Comparison of ENCODE assay signal across 19 mouse cellular contexts in the genomic region with DNA sequence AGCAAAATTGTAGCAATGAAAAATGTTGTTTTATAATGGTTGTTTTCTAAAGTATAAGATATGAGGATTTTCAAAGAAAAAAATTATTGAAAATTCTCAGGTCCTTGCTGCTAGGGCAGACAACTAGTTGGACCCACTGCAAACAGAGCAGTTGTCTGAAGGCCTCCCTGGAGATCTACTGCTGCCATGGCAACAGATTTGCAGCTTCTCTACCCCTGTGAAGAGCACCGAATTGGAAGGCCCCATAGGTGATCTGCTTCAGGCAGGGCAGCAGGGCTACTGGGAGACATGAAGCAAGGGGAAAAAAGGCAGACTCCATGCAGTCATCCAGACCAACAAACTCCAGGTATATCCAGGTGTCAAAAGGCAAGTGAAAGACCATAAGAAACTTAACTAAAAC.
DNase-seq lines count a peak whose midpoint lies in the region; ATAC-seq lines count a peak whose summit lies in the region.
"Had no signal": no experiment of that assay in that cellular context is flagged by ENCODE, and none has a peak within 500 bp of the region (broad histone marks: within the 10 kb centered on the region; RNA-seq: fewer than 3 reads in every experiment).

No protein-coding gene starts in this region.

- H3K4me3 ChIP-seq in forebrain, embryonic 11.5 days (ENCODE audit: low read depth, low read length): no peak overlapping the region
- H3K4me3 ChIP-seq in forebrain, embryonic 10.5 days: no peak overlapping the region
- no peak overlapping the region for H3K4me3 ChIP-seq in hindbrain, embryonic 11.5 days (ENCODE audit: low read depth, low read length)
- no peak overlapping the region for H3K4me3 ChIP-seq in midbrain, embryonic 15.5 days
- H3K4me3 ChIP-seq: intestine, embryonic 15.5 days; kidney, embryonic 15.5 days; liver, embryonic 12.5 days had no signal

- ATAC-seq in forebrain, embryonic 11.5 days (replicated peaks; ENCODE audit: low FRiP score): 0 out of 2 replicates have a peak, but pooled peaks have one; percentile 18
- 0 out of 2 replicates have a peak, but pooled peaks have one; percentile 61 for ATAC-seq in hindbrain, embryonic 11.5 days (ENCODE audit: low FRiP score)
- ATAC-seq in midbrain, embryonic 15.5 days (replicated peaks): 0 out of 2 replicates have a peak, but pooled peaks have one; percentile 63
- ATAC-seq: activated CD4-positive, CD25-positive, alpha-beta regulatory T cell, adult 4 months; intestine, embryonic 15.5 days; liver, embryonic 12.5 days had no signal

- H3K36me3 ChIP-seq in forebrain, embryonic 11.5 days (ENCODE audit: control insufficient read depth, insufficient read depth, low read length): no peaks in the 10 kb centered on the region
- no peaks in the 10 kb centered on the region for H3K36me3 ChIP-seq in forebrain, embryonic 10.5 days (replicated peaks)
- no peaks in the 10 kb centered on the region for H3K36me3 ChIP-seq in hindbrain, embryonic 11.5 days (ENCODE audit: control insufficient read depth, insufficient read depth, low read length)
- H3K36me3 ChIP-seq in midbrain, embryonic 15.5 days (replicated peaks): no peaks in the 10 kb centered on the region
- H3K36me3 ChIP-seq: intestine, embryonic 15.5 days; kidney, embryonic 15.5 days; liver, embryonic 12.5 days had no signal

- H3K9ac ChIP-seq in forebrain, embryonic 11.5 days (ENCODE audit: low read length): no peak overlapping the region
- no peak overlapping the region for H3K9ac ChIP-seq in hindbrain, embryonic 11.5 days (ENCODE audit: low read depth, low read length)
- H3K9ac ChIP-seq in midbrain, embryonic 15.5 days: no peak overlapping the region
- H3K9ac ChIP-seq: intestine, embryonic 15.5 days; kidney, embryonic 15.5 days; liver, embryonic 12.5 days; lung, embryonic 14.5 days had no signal

- H3K4me1 ChIP-seq in forebrain, embryonic 11.5 days (replicated peaks; ENCODE audit: control insufficient read depth, insufficient read depth, low read length): no peaks in the 10 kb centered on the region
- no peaks in the 10 kb centered on the region for H3K4me1 ChIP-seq in forebrain, embryonic 10.5 days
- no peaks in the 10 kb centered on the region for H3K4me1 ChIP-seq in hindbrain, embryonic 11.5 days (replicated peaks; ENCODE audit: control insufficient read depth, insufficient read depth, low read length)
- H3K4me1 ChIP-seq in midbrain, embryonic 15.5 days: 0 out of 2 replicates have a peak, but pooled peaks cover 3% of the 10 kb centered on the region
- H3K4me1 ChIP-seq: intestine, embryonic 15.5 days; kidney, embryonic 15.5 days; liver, embryonic 12.5 days had no signal

- no peaks in the 10 kb centered on the region for H3K27me3 ChIP-seq in forebrain, embryonic 11.5 days (ENCODE audit: control insufficient read depth, insufficient read depth, low read length)
- no peaks in the 10 kb centered on the region for H3K27me3 ChIP-seq in forebrain, embryonic 10.5 days (ENCODE audit: poor library complexity, severe bottlenecking)
- H3K27me3 ChIP-seq in hindbrain, embryonic 11.5 days (ENCODE audit: control insufficient read depth, insufficient read depth, low read length): no peaks in the 10 kb centered on the region
- no peaks in the 10 kb centered on the region for H3K27me3 ChIP-seq in midbrain, embryonic 15.5 days (replicated peaks)
- H3K27me3 ChIP-seq: intestine, embryonic 15.5 days; kidney, embryonic 15.5 days; liver, embryonic 12.5 days had no signal

- H3K27ac ChIP-seq in forebrain, embryonic 11.5 days (ENCODE audit: low read depth, low read length): no peak overlapping the region
- H3K27ac ChIP-seq in forebrain, embryonic 10.5 days: no peak overlapping the region
- H3K27ac ChIP-seq in hindbrain, embryonic 11.5 days (ENCODE audit: low read depth, low read length): no peak overlapping the region
- no peak overlapping the region; the same call in 1 of the 2 replicates for H3K27ac ChIP-seq in midbrain, embryonic 15.5 days
- H3K27ac ChIP-seq: intestine, embryonic 15.5 days; kidney, embryonic 15.5 days; liver, embryonic 12.5 days had no signal

- DNase-seq in forebrain, embryonic 11.5 days (ENCODE audit: low spot score): no peak
- DNase-seq in forebrain, embryonic 10.5 days (ENCODE audit: extremely low spot score, low spot score): no peak
- DNase-seq in R1 (ENCODE audit: low read depth, low spot score): peak; percentile 8
- peak; percentile 5 for DNase-seq in hindbrain, embryonic 11.5 days (ENCODE audit: low spot score)
- no peak for DNase-seq in heart, postnatal 25 days (ENCODE audit: low spot score)
- DNase-seq in thymus, postnatal 36 days: no peak
- DNase-seq: adrenal gland, postnatal 14 days; gastrocnemius, postnatal 25 days; heart, postnatal 14 days; layer of hippocampus, postnatal 36 days; lung, embryonic 14.5 days; right cerebral cortex, adult 18-20 months; thymus, adult 18-20 months had no signal

- no peaks in the 10 kb centered on the region for H3K9me3 ChIP-seq in forebrain, embryonic 11.5 days (ENCODE audit: control insufficient read depth, low read length)
- H3K9me3 ChIP-seq in forebrain, embryonic 10.5 days: no peaks in the 10 kb centered on the region
- no peaks in the 10 kb centered on the region for H3K9me3 ChIP-seq in hindbrain, embryonic 11.5 days (ENCODE audit: control insufficient read depth, low read length)
- no peaks in the 10 kb centered on the region for H3K9me3 ChIP-seq in midbrain, embryonic 15.5 days
- H3K9me3 ChIP-seq: intestine, embryonic 15.5 days; kidney, embryonic 15.5 days; liver, embryonic 12.5 days had no signal

- 9% methylated on average over 1 of the region's 1 CpGs for WGBS in forebrain, embryonic 11.5 days
- 5% methylated on average over 1 of the region's 1 CpGs for WGBS in forebrain, embryonic 10.5 days
- 10% methylated on average over 1 of the region's 1 CpGs for WGBS in hindbrain, embryonic 11.5 days
- WGBS in midbrain, embryonic 15.5 days: 0% methylated on average over 1 of the region's 1 CpGs

- intact Hi-C loops in heart, postnatal 25 days (cut with DNase I): no loop called here

- no peak overlapping the region for H3K4me2 ChIP-seq in forebrain, embryonic 11.5 days (ENCODE audit: low read depth, low read length, severe bottlenecking)
- H3K4me2 ChIP-seq in hindbrain, embryonic 11.5 days (replicated peaks; ENCODE audit: low read depth, low read length): no peak overlapping the region
- H3K4me2 ChIP-seq in midbrain, embryonic 15.5 days: no peak overlapping the region
- H3K4me2 ChIP-seq: heart, embryonic 11.5 days; intestine, embryonic 15.5 days; kidney, embryonic 15.5 days; liver, embryonic 12.5 days; lung, embryonic 14.5 days had no signal

Comparison
In these comparisons a context has a peak if more than half of its experiments do, and no peak if none do; other contexts are left out.
1. DNase-seq: peak in R1 (single experiment) and hindbrain, embryonic 11.5 days (single experiment); none in forebrain, embryonic 11.5 days (single experiment), forebrain, embryonic 10.5 days (single experiment), heart, postnatal 25 days (single experiment) and thymus, postnatal 36 days (0 of 2).
2. Peak in every context shown above with its lines, with median percentiles within 50 percentile points of each other: ATAC-seq.